Mouse (Mus musculus) MEL (cell line): ENCODE data around the gene Cnpy3. TPM values are rescaled to one million over a fixed set of nuclear protein-coding genes. Genes with fewer than 3 reads are reported as not detected.

Experiments
- DNase-seq: peaks from one replicate; pipeline ENCODE4 v3.0.0; 2011; ENCODE audit warnings: low read depth, low spot score
- H3K27ac ChIP-seq: 2 replicates; pipeline ENCODE4 v1.5.1; 2012; ENCODE audit warnings: low read depth, mild to moderate bottlenecking, control low read depth, low read length, moderate library complexity; ENCODE audit not compliant: control insufficient read depth
- H3K27me3 ChIP-seq, 2 experiments: fragments of 150-350 bp in 1 of 2; sonication (generic) in 1 of 2; 2 replicates each; pipeline ENCODE4 v1.6.1; 2012; ENCODE audit warnings: low read length in 2 of 2, mild to moderate bottlenecking in 2 of 2, improper control_type of control experiment in 1 of 2, moderate library complexity in 1 of 2; ENCODE audit not compliant: insufficient read depth in 2 of 2, control insufficient read depth in 1 of 2
- H3K36me3 ChIP-seq, 2 experiments: 2 replicates each; pipeline ENCODE4 v1.6.1; 2012 to 2014; ENCODE audit warnings: low read length in 2 of 2, improper control_type of control experiment in 1 of 2, inconsistent platforms in 1 of 2, mild to moderate bottlenecking in 1 of 2; ENCODE audit not compliant: insufficient read depth in 2 of 2, control insufficient read depth in 1 of 2
- H3K4me1 ChIP-seq, 2 experiments: fragments of 150-350 bp in 1 of 2; sonication (generic) in 1 of 2; 2 replicates each; pipeline ENCODE4 v1.6.1; 2012; ENCODE audit warnings: low read length in 2 of 2, improper control_type of control experiment in 1 of 2, mild to moderate bottlenecking in 1 of 2; ENCODE audit not compliant: insufficient read depth in 2 of 2, control insufficient read depth in 1 of 2
- H3K4me3 ChIP-seq, 2 experiments: fragments of 150-350 bp in 1 of 2; sonication (generic) in 1 of 2; 2 replicates each; pipeline ENCODE4 v1.5.1; 2012; ENCODE audit warnings: low read depth in 2 of 2, low read length in 2 of 2, mild to moderate bottlenecking in 2 of 2, moderate library complexity in 2 of 2, control low read depth in 1 of 2, improper control_type of control experiment in 1 of 2; ENCODE audit not compliant: control insufficient read depth in 1 of 2, insufficient read depth in 1 of 2
- H3K79me2 ChIP-seq: 2 replicates; pipeline ENCODE4 v1.6.1; 2012; ENCODE audit warnings: mild to moderate bottlenecking, low read length, moderate library complexity; ENCODE audit not compliant: control insufficient read depth, poor library complexity, insufficient read depth
- H3K9ac ChIP-seq: 2 replicates; pipeline ENCODE4 v1.6.1; 2012; ENCODE audit warnings: low read depth, mild to moderate bottlenecking, control low read depth, low read length, moderate library complexity; ENCODE audit not compliant: control insufficient read depth, poor library complexity, severe bottlenecking
- H3K9me3 ChIP-seq: fragments of 150-350 bp; sonication (generic); replicated peaks from 2 replicates; pipeline ENCODE4 v1.6.1; 2012; ENCODE audit warnings: mild to moderate bottlenecking, low read length, improper control_type of control experiment, moderate library complexity; ENCODE audit not compliant: insufficient read depth
- CHD2 ChIP-seq: IDR thresholded peaks from 2 replicates; pipeline ENCODE4 v1.6.1; 2011; ENCODE audit warnings: low read length, improper control_type of control experiment
- ELF1 ChIP-seq: IDR thresholded peaks from 2 replicates; pipeline ENCODE4 v1.6.1; 2014; ENCODE audit warnings: low read depth, mild to moderate bottlenecking, inconsistent platforms, low read length, improper control_type of control experiment, moderate library complexity
- ETS1 ChIP-seq: IDR thresholded peaks from 2 replicates; pipeline ENCODE4 v1.6.1; 2012; ENCODE audit warnings: low read depth, mild to moderate bottlenecking, inconsistent platforms, low read length, improper control_type of control experiment, moderate library complexity
- HCFC1 ChIP-seq: IDR thresholded peaks from 2 replicates; pipeline ENCODE4 v1.6.1; 2012; ENCODE audit warnings: low read depth, mild to moderate bottlenecking, inconsistent platforms, low read length, improper control_type of control experiment, moderate library complexity
- JUND ChIP-seq: IDR thresholded peaks from 2 replicates; pipeline ENCODE4 v1.6.1; 2011; ENCODE audit warnings: low read depth, mild to moderate bottlenecking, improper control_type of control experiment, low read length
- MAZ ChIP-seq: IDR thresholded peaks from 2 replicates; pipeline ENCODE4 v1.6.1; 2012; ENCODE audit warnings: low read depth, mild to moderate bottlenecking, inconsistent platforms, low read length, improper control_type of control experiment
- MXI1 ChIP-seq: IDR thresholded peaks from 2 replicates; pipeline ENCODE4 v1.6.1; 2011; ENCODE audit warnings: mild to moderate bottlenecking, low read depth, low read length, improper control_type of control experiment
- MYB ChIP-seq: IDR thresholded peaks from 2 replicates; pipeline ENCODE4 v1.6.1; 2011; ENCODE audit warnings: mild to moderate bottlenecking, low read depth, low read length, improper control_type of control experiment
- MYC ChIP-seq: IDR thresholded peaks from 2 replicates; pipeline ENCODE4 v1.6.1; 2011; ENCODE audit warnings: low read depth, mild to moderate bottlenecking, low read length, improper control_type of control experiment, moderate library complexity
- NELFE ChIP-seq: IDR thresholded peaks from 2 replicates; pipeline ENCODE4 v1.6.1; 2011; ENCODE audit warnings: low read depth, low read length, improper control_type of control experiment
- NRF1 ChIP-seq: IDR thresholded peaks from 2 replicates; pipeline ENCODE4 v1.6.1; 2014; ENCODE audit warnings: low read depth, mild to moderate bottlenecking, inconsistent platforms, low read length, improper control_type of control experiment, moderate library complexity; ENCODE audit not compliant: poor library complexity, insufficient read depth, severe bottlenecking
- POLR2A ChIP-seq, 2 experiments: IDR thresholded peaks; 2 replicates each; pipeline ENCODE4 v1.6.1; 2011 to 2012; ENCODE audit warnings: low read length in 2 of 2, mild to moderate bottlenecking in 2 of 2, control low read depth in 1 of 2, improper control_type of control experiment in 1 of 2, low read depth in 1 of 2, moderate library complexity in 1 of 2; ENCODE audit not compliant: control insufficient read depth in 1 of 2, insufficient read depth in 1 of 2, poor library complexity in 1 of 2
- RAD21 ChIP-seq: IDR thresholded peaks from 2 replicates; pipeline ENCODE4 v1.6.1; 2011; ENCODE audit warnings: mild to moderate bottlenecking, low read depth, low read length, improper control_type of control experiment
- RCOR1 ChIP-seq: IDR thresholded peaks from 2 replicates; pipeline ENCODE4 v1.6.1; 2012; ENCODE audit warnings: low read depth, mild to moderate bottlenecking, inconsistent platforms, low read length, improper control_type of control experiment
- TBP ChIP-seq: IDR thresholded peaks from 2 replicates; pipeline ENCODE4 v1.8.0; 2011; ENCODE audit warnings: low read depth, low read length, improper control_type of control experiment
- USF1 ChIP-seq: IDR thresholded peaks from 2 replicates; pipeline ENCODE4 v1.6.1; 2014; ENCODE audit warnings: low read depth, mild to moderate bottlenecking, inconsistent platforms, low read length, improper control_type of control experiment, moderate library complexity
- USF2 ChIP-seq, 2 experiments: IDR thresholded peaks; 2 replicates each; pipeline ENCODE4 v1.6.1; 2011 to 2012; ENCODE audit warnings: improper control_type of control experiment in 2 of 2, low read length in 2 of 2, borderline replicate concordance in 1 of 2, inconsistent platforms in 1 of 2, low read depth in 1 of 2, mild to moderate bottlenecking in 1 of 2; ENCODE audit not compliant: insufficient read depth in 1 of 2
- ZC3H11A ChIP-seq: IDR thresholded peaks from 2 replicates; pipeline ENCODE4 v1.6.1; 2012; ENCODE audit warnings: low read depth, mild to moderate bottlenecking, inconsistent platforms, low read length, improper control_type of control experiment
- polyA plus RNA-seq, 2 experiments: library from polyadenylated mRNA; stranded (reverse) in 1 of 2; unstranded in 1 of 2; fragments of >175 nt in 1 of 2; fragments of >200 nt in 1 of 2; gene quantifications; 2 replicates each; pipeline versions ENCODE4 v1.2.1 to v1.2.4; 2012; ENCODE audit warnings: low replicate concordance in 2 of 2, low read depth in 1 of 2; ENCODE audit not compliant: insufficient read length in 2 of 2, insufficient read depth in 1 of 2, missing spikeins in 1 of 2
- total RNA-seq: library from RNA; depleted of rRNA; stranded (reverse); fragments of 300-350 nt; gene quantifications from 2 replicates; pipeline ENCODE4 v1.2.3, GENCODE M21; 2012

Gene Cnpy3
- total and polyA plus RNA-seq, 3 experiments, result 61.4 to 90.2 TPM; not detected in 1

- Histone ChIP-seq H3K4me3 (no peak overlapping the region), H3K79me2 (peaks cover 23% of the 10 kb centered on the region), H3K36me3 (peaks cover 0 to 12% of the 10 kb centered on the region in 2 experiments; a peak in 2 of 4 replicates), H3K4me1 (peaks cover 3 to 21% of the 10 kb centered on the region in 2 experiments), H3K27me3 (no peaks in the 10 kb centered on the region), H3K9me3 (no peaks in the 10 kb centered on the region), H3K9ac (no peak overlapping the region), H3K27ac (no peak overlapping the region)
- no peak for DNase-seq
- TF ChIP-seq ZC3H11A (no peak), USF1 (no peak), USF2 (IDR thresholded peaks at IDR 0.05; ENCODE audit: borderline replicate concordance in 1 of 2, insufficient read depth in 1 of 2, low read depth in 1 of 2, low read length in 2 of 2) (no peak), RCOR1 (no peak), POLR2A (IDR thresholded peaks at IDR 0.05; ENCODE audit: control insufficient read depth in 1 of 2, insufficient read depth in 1 of 2, low read depth in 1 of 2, low read length in 2 of 2, poor library complexity in 1 of 2) (no peak), ELF1 (no peak), CHD2 (no peak), MAZ (no peak), TBP (no peak), NRF1 (no peak)
Observed at GRCm38 (mm10) chr17:46701489-46701888, 50.5 kb downstream of the Cnpy3 start.

GRCm38 (mm10) chr17:46699912-46700311 is 52.1 kb downstream of the Cnpy3 start:
- Histone ChIP-seq H3K27me3 (no peaks in the 10 kb centered on the region), H3K79me2 (peaks cover 23% of the 10 kb centered on the region), H3K4me3 (no peak overlapping the region), H3K4me1 (peaks cover 3 to 21% of the 10 kb centered on the region in 2 experiments), H3K27ac (no peak overlapping the region), H3K9me3 (no peaks in the 10 kb centered on the region), H3K9ac (no peak overlapping the region), H3K36me3 (peaks cover 0 to 8% of the 10 kb centered on the region in 2 experiments; a peak in 2 of 4 replicates)
- TF ChIP-seq NRF1 (no peak), ETS1 (no peak), USF2 (IDR thresholded peaks at IDR 0.05; ENCODE audit: borderline replicate concordance in 1 of 2, insufficient read depth in 1 of 2, low read depth in 1 of 2, low read length in 2 of 2) (no peak), JUND (no peak), RCOR1 (no peak), MYB (no peak), HCFC1 (no peak), MYC (no peak), RAD21 (no peak), MXI1 (no peak), NELFE (no peak), CHD2 (no peak), MAZ (no peak)
- no peak for DNase-seq
